Mouse (Mus musculus): ENCODE data around the gene Nfia. TPM values are rescaled to one million over a fixed set of nuclear protein-coding genes. Genes with fewer than 3 reads are reported as not detected.

Nfia gene
- polyA plus RNA-seq, 1 experiment: 8.1 TPM

GRCm38 (mm10) chr4:97941616-97942015 is 169.1 kb downstream of the Nfia start:
- no peak for TF ChIP-seq CTCF (IDR thresholded peaks at IDR 0.05; ENCODE audit: low read depth, low read length)
- TF ChIP-seq POLR2A (IDR thresholded peaks at IDR 0.05; ENCODE audit: borderline replicate concordance, low read depth, low read length): no peak
- peaks cover 6% of the 10 kb centered on the region for H3K4me1 ChIP-seq (ENCODE audit: control insufficient read depth, insufficient read depth, low read length)
- no peak overlapping the region for H3K4me3 ChIP-seq (ENCODE audit: insufficient read depth, low read length)
- no peak overlapping the region for H3K27ac ChIP-seq (ENCODE audit: insufficient read depth, low read depth, low read length)

GRCm38 (mm10) chr4:97944309-97944708 is 171.8 kb downstream of the Nfia start:
- TF ChIP-seq CTCF (IDR thresholded peaks at IDR 0.05; ENCODE audit: low read depth, low read length): no peak
- Histone ChIP-seq H3K4me1 (ENCODE audit: control insufficient read depth, insufficient read depth, low read length) (no peaks in the 10 kb centered on the region), H3K4me3 (ENCODE audit: insufficient read depth, low read length) (no peak overlapping the region), H3K27ac (ENCODE audit: insufficient read depth, low read depth, low read length) (no peak overlapping the region)

- Histone ChIP-seq H3K4me3 (ENCODE audit: insufficient read depth, low read length) (no peak overlapping the region), H3K27ac (ENCODE audit: insufficient read depth, low read depth, low read length) (no peak overlapping the region), H3K4me1 (ENCODE audit: control insufficient read depth, insufficient read depth, low read length) (peaks cover 4% of the 10 kb centered on the region)
- TF ChIP-seq CTCF (IDR thresholded peaks at IDR 0.05; ENCODE audit: low read depth, low read length) (no peak), POLR2A (IDR thresholded peaks at IDR 0.05; ENCODE audit: borderline replicate concordance, low read depth, low read length) (no peak)
Observed at GRCm38 (mm10) chr4:97947484-97947883, 174.9 kb downstream of the Nfia start.

GRCm38 (mm10) chr4:97948250-97948649 is 175.7 kb downstream of the Nfia start:
- Histone ChIP-seq H3K4me3 (ENCODE audit: insufficient read depth, low read length) (no peak overlapping the region), H3K4me1 (ENCODE audit: control insufficient read depth, insufficient read depth, low read length) (peaks cover 4% of the 10 kb centered on the region), H3K27ac (ENCODE audit: insufficient read depth, low read depth, low read length) (no peak overlapping the region)
- TF ChIP-seq POLR2A (IDR thresholded peaks at IDR 0.05; ENCODE audit: borderline replicate concordance, low read depth, low read length) (no peak), CTCF (IDR thresholded peaks at IDR 0.05; ENCODE audit: low read depth, low read length) (no peak)

- Histone ChIP-seq H3K4me1 (ENCODE audit: control insufficient read depth, insufficient read depth, low read length) (peaks cover 4% of the 10 kb centered on the region), H3K4me3 (ENCODE audit: insufficient read depth, low read length) (no peak overlapping the region), H3K27ac (ENCODE audit: insufficient read depth, low read depth, low read length) (no peak overlapping the region)
- no peak for TF ChIP-seq CTCF (IDR thresholded peaks at IDR 0.05; ENCODE audit: low read depth, low read length)
- TF ChIP-seq POLR2A (IDR thresholded peaks at IDR 0.05; ENCODE audit: borderline replicate concordance, low read depth, low read length): no peak
Observed at GRCm38 (mm10) chr4:97950341-97951071, 178.0 kb downstream of the Nfia start.

GRCm38 (mm10) chr4:97953886-97954285 is 181.4 kb downstream of the Nfia start:
- TF ChIP-seq POLR2A (IDR thresholded peaks at IDR 0.05; ENCODE audit: borderline replicate concordance, low read depth, low read length) (no peak), CTCF (IDR thresholded peaks at IDR 0.05; ENCODE audit: low read depth, low read length) (no peak)
- no peak overlapping the region for H3K4me3 ChIP-seq (ENCODE audit: insufficient read depth, low read length)

GRCm38 (mm10) chr4:97958121-97958520 is 185.6 kb downstream of the Nfia start:
- Histone ChIP-seq H3K4me3 (ENCODE audit: insufficient read depth, low read length) (no peak overlapping the region), H3K4me1 (ENCODE audit: control insufficient read depth, insufficient read depth, low read length) (no peaks in the 10 kb centered on the region), H3K27ac (ENCODE audit: insufficient read depth, low read depth, low read length) (no peak overlapping the region)
- no peak for TF ChIP-seq CTCF (IDR thresholded peaks at IDR 0.05; ENCODE audit: low read depth, low read length)
- TF ChIP-seq POLR2A (IDR thresholded peaks at IDR 0.05; ENCODE audit: borderline replicate concordance, low read depth, low read length): no peak

More at GRCm38 (mm10) chr4:97953886-97954285, 181.4 kb downstream of the Nfia start:
- no peak overlapping the region for H3K27ac ChIP-seq (ENCODE audit: insufficient read depth, low read depth, low read length)
- H3K4me1 ChIP-seq (ENCODE audit: control insufficient read depth, insufficient read depth, low read length): peaks cover 4% of the 10 kb centered on the region

GRCm38 (mm10) chr4:97962856-97963255 is 190.3 kb downstream of the Nfia start:
- Histone ChIP-seq H3K27ac (ENCODE audit: insufficient read depth, low read depth, low read length) (no peak overlapping the region), H3K4me3 (ENCODE audit: insufficient read depth, low read length) (no peak overlapping the region), H3K4me1 (ENCODE audit: control insufficient read depth, insufficient read depth, low read length) (no peaks in the 10 kb centered on the region)
- TF ChIP-seq POLR2A (IDR thresholded peaks at IDR 0.05; ENCODE audit: borderline replicate concordance, low read depth, low read length) (no peak), CTCF (IDR thresholded peaks at IDR 0.05; ENCODE audit: low read depth, low read length) (no peak)

GRCm38 (mm10) chr4:97963951-97964350 is 191.4 kb downstream of the Nfia start:
- TF ChIP-seq CTCF (IDR thresholded peaks at IDR 0.05; ENCODE audit: low read depth, low read length) (no peak), POLR2A (IDR thresholded peaks at IDR 0.05; ENCODE audit: borderline replicate concordance, low read depth, low read length) (no peak)
- H3K4me1 ChIP-seq (ENCODE audit: control insufficient read depth, insufficient read depth, low read length): no peaks in the 10 kb centered on the region
- no peak overlapping the region for H3K4me3 ChIP-seq (ENCODE audit: insufficient read depth, low read length)
- no peak overlapping the region for H3K27ac ChIP-seq (ENCODE audit: insufficient read depth, low read depth, low read length)

- H3K4me3 ChIP-seq (ENCODE audit: insufficient read depth, low read length): no peak overlapping the region
- H3K27ac ChIP-seq (ENCODE audit: insufficient read depth, low read depth, low read length): no peak overlapping the region
- TF ChIP-seq CTCF (IDR thresholded peaks at IDR 0.05; ENCODE audit: low read depth, low read length) (no peak), POLR2A (IDR thresholded peaks at IDR 0.05; ENCODE audit: borderline replicate concordance, low read depth, low read length) (no peak)
- no peaks in the 10 kb centered on the region for H3K4me1 ChIP-seq (ENCODE audit: control insufficient read depth, insufficient read depth, low read length)
Observed at GRCm38 (mm10) chr4:97968786-97969348, 196.3 kb downstream of the Nfia start.

Measured in bone marrow macrophage, adult 2 months (primary cell).